Mouse (Mus musculus): ENCODE results near the gene Hist1h4k. TPM values are rescaled to one million over a fixed set of nuclear protein-coding genes. Genes with fewer than 3 reads are reported as not detected.
"Not testable (repeated sequence)": the region's sequence is repeated elsewhere in the genome, so short reads cannot be mapped to it uniquely, and the experiment has no call there.

Gene Hist1h4k
- polyA plus RNA-seq, 1 experiment: 29.6 TPM

DNA sequence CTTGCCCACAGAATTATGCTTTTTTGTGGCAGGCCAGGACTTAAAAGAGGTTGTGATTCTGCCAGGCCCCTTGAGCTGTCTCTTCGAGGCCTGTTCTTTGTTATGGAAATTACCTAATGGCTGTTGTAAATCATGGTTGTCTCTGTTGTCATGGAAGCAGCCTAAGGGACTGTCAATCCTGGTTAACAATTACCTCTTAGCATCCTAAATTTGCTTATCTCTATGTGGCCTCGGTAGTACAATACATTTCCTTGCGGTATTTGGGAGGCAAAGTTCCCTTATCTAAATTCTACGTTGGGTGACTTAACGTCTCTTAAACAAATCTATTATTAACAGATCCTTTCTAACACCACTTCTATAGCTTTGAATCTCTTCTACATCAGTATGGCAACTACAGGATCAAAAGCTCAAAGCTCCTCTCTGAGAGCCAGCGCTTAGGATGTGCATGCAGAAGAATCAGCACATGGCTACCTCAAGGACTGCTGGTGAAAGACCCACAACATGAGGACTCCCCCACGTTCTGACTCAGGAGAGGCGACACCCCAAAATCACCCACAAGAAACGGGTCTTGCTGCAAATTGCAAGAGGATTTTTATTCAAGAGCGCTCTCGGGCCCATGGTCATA, 22.2 kb downstream of the Hist1h4k start:
- peak; percentile 83 for DNase-seq (ENCODE audit: low read depth)
- no peak for TF ChIP-seq POLR2A (IDR thresholded peaks at IDR 0.05; ENCODE audit: borderline replicate concordance, extremely low read depth, insufficient read depth, insufficient read length, poor library complexity, severe bottlenecking)
- TF ChIP-seq CTCF (IDR thresholded peaks at IDR 0.05; ENCODE audit: borderline replicate concordance, extremely low read depth, insufficient read depth, insufficient read length): no peak

DNA sequence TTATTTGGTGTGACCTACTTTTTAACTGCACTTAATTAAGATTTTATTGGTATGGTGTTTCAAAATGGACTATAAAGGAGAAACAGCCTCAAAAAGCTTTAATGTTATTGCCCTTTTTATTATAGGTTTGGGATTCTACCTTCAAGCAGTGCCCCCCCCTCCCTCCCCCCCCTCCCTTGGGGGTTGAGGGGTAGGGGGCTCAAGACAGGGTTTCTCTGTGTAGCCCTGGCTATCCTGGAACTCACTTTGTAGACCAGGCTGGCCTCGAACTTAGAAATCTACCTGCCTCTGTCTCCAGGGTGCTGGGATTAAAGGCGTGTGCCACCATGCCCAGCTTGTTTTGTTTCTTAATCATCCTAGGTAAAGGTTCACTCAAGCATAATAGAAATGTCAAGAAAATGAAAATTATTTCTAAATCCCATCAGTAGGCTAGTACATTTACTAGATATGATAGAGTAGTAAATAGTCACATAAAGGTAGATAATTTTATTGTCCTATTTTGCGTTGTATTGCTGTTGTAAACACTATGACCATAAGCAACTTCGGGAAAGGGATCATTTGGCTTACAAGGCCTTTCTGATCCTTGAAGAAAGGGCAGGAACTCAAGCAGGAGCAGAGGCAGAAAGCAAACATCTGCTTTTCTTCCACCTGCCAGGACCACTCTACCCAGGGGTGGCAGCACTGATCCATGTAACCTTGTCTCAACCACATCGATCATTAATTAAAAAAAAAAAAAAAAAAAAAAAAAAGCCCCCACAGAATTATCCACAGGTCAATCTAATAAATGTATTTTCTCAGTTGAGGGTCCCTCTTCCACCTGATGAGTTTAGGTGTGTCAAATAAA, 27.1 kb downstream of the Hist1h4k start:
- DNase-seq (ENCODE audit: low read depth): peak; percentile 26
- TF ChIP-seq CTCF (IDR thresholded peaks at IDR 0.05; ENCODE audit: borderline replicate concordance, extremely low read depth, insufficient read depth, insufficient read length) (no peak), POLR2A (IDR thresholded peaks at IDR 0.05; ENCODE audit: borderline replicate concordance, extremely low read depth, insufficient read depth, insufficient read length, poor library complexity, severe bottlenecking) (no peak)

DNA sequence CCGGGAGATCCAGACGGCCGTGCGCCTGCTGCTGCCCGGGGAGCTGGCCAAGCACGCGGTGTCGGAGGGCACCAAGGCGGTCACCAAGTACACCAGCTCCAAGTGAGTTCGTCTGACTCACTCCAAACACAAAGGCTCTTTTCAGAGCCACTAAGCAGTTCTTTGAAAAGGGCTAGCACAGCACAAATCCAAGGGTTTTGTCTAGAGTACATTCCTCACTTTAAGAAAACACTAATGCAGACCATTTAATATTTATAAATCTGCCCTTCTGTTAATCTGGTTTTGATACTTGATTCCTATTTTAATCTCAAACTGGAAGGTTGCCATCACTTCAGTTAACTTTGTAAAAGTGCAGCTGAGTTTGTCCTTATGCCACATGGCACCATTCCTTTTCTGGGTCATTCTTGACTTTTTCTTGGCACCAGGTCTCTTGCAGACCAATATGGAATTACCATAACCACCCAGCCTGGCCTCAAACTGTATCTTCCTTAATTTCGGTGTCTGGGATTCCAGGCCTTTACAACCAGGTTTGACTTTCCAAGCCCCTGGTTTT, 27.9 kb downstream of the Hist1h4k start:
- TF ChIP-seq CTCF (IDR thresholded peaks at IDR 0.05; ENCODE audit: borderline replicate concordance, extremely low read depth, insufficient read depth, insufficient read length) (no peak), POLR2A (IDR thresholded peaks at IDR 0.05; ENCODE audit: borderline replicate concordance, extremely low read depth, insufficient read depth, insufficient read length, poor library complexity, severe bottlenecking) (0 out of 2 replicates have a peak, but pooled peaks have one; percentile 5)
- DNase-seq (ENCODE audit: low read depth): peak; percentile 70

DNA sequence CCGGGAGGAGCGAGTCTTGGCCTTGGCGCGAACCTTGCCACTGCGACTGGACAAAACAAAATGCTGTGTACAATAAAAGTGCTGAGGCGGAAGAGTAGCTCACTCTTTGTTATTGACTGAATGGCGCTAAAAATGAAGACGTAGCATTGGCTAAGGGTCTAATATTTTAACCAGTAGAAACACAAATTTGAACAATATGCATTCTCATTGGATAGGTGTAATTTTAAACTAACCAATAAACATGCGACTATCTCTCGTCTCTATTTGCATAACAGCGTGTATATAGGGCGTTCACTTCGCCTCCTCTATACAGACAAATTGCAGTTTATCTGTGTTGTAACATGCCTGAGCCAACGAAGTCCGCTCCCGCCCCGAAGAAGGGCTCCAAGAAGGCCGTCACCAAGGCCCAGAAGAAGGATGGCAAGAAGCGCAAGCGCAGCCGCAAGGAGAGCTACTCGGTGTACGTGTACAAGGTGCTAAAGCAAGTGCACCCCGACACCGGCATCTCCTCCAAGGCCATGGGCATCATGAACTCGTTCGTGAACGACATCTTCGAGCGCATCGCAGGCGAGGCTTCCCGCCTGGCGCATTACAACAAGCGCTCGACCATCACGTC, 28.4 kb downstream of the Hist1h4k start, which contains the start of gene Hist1h2bm:
Gene Hist1h2bm, plus strand, starts transcription at position 288 of the 616 bp plus-strand sequence.
- DNase-seq (ENCODE audit: low read depth): peak; percentile 98

DNA sequence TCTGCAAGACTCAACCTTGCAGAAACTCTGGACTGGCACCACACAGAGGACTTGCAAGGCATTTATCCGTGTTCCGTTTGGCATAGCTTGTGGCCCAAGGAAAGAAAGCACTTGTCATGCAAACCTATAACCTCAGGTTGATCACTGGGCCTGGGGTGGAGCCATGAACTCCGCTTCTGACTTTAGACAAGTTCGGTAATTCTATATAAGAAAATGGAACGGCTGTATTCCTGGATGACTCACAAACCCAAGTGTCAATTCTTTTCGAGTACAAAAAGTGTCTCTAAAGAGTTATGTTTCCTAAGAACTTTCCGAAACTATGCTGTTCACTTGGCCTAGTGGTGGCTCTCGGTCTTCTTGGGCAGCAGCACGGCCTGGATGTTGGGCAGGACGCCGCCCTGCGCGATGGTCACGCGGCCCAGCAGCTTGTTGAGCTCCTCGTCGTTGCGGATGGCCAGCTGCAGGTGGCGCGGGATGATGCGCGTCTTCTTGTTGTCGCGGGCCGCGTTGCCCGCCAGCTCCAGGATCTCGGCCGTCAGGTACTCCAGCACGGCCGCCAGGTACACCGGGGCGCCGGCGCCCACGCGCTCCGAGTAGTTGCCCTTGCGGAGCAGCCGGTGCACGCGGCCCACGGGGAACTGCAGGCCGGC, 29.1 kb downstream of the Hist1h4k start:
- DNase-seq (ENCODE audit: low read depth): peak; percentile 53

More for the DNA sequence above, 28.4 kb downstream of the Hist1h4k start, which contains the start of gene Hist1h2bm:
- peak; percentile 52; the same call in 1 of the 2 replicates for TF ChIP-seq POLR2A (IDR thresholded peaks at IDR 0.05; ENCODE audit: borderline replicate concordance, extremely low read depth, insufficient read depth, insufficient read length, poor library complexity, severe bottlenecking)

DNA sequence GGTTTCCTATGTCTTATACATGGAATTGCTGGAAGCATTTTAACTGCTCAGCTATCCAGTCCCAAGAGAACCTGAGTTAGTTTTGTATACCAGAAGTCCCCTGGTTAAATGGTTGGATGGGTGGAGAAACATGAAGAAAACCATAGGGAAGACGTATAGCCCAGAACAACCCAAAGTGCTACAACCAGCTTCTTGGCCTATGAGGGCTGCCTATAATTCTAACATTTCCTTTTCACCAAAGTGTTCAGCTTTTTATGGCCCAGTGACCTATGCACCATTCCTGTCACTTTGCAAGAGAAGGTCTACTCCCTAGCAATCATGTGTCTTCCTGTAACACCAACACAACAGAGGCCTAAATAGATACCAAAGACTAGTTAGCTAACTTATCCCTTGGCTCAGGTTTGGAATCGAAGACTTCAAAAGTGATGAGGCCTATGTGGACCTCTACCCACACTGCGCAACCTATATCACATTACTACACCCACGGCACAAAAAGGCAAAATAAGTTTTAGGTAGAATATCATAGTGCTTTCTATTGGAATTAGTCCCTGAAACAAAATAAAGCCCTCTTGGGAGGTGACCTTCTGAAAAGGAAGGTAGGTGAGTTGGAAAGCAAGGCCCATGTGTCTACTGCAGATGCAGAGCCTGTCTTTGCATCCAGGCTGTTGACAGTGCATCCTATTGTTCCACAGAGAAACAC, 31.8 kb downstream of the Hist1h4k start:
- DNase-seq (ENCODE audit: low read depth): peak; percentile 30
- no peak for TF ChIP-seq CTCF (IDR thresholded peaks at IDR 0.05; ENCODE audit: borderline replicate concordance, extremely low read depth, insufficient read depth, insufficient read length)
- no peak for TF ChIP-seq POLR2A (IDR thresholded peaks at IDR 0.05; ENCODE audit: borderline replicate concordance, extremely low read depth, insufficient read depth, insufficient read length, poor library complexity, severe bottlenecking)

DNA sequence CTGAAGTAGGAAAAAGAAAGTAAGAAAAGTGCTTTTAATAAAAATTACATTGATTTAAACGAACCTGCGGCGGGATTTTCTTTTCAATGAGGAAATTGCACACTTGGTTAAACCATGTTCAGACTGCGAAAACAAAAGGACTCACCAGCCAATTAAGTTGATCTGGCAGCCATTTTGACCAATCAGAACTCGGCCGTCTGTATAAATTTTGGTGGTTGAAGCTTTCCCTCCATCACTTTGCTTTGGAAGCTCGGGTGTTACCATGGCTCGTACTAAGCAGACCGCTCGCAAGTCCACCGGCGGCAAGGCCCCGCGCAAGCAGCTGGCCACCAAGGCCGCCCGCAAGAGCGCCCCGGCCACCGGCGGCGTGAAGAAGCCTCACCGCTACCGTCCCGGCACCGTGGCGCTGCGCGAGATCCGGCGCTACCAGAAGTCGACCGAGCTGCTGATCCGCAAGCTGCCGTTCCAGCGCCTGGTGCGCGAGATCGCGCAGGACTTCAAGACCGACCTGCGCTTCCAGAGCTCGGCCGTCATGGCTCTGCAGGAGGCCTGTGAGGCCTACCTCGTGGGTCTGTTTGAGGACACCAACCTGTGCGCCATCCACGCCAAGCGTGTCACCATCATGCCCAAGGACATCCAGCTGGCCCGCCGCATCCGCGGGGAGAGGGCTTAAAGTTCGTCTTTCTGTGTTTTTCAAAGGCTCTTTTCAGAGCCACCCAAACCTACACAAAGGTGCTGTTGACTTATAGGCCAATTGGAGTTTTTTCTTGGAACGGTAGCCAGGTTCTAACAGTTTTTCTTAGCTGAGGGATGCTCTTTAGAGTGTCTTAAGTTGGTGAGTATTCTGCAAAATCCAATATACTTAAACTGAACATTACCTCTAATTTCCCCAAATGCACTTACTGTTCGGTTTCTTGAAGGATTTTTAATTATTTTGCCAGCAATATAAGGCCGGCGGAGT, 32.6 kb downstream of the Hist1h4k start, which contains the start of gene Hist1h3h:
Gene Hist1h3h, plus strand, starts transcription at position 263 of the 961 bp plus-strand sequence.
- DNase-seq (ENCODE audit: low read depth): peak; percentile 98
- TF ChIP-seq POLR2A (IDR thresholded peaks at IDR 0.05; ENCODE audit: borderline replicate concordance, extremely low read depth, insufficient read depth, insufficient read length, poor library complexity, severe bottlenecking): peak; percentile 57; the same call in 1 of the 2 replicates

DNA sequence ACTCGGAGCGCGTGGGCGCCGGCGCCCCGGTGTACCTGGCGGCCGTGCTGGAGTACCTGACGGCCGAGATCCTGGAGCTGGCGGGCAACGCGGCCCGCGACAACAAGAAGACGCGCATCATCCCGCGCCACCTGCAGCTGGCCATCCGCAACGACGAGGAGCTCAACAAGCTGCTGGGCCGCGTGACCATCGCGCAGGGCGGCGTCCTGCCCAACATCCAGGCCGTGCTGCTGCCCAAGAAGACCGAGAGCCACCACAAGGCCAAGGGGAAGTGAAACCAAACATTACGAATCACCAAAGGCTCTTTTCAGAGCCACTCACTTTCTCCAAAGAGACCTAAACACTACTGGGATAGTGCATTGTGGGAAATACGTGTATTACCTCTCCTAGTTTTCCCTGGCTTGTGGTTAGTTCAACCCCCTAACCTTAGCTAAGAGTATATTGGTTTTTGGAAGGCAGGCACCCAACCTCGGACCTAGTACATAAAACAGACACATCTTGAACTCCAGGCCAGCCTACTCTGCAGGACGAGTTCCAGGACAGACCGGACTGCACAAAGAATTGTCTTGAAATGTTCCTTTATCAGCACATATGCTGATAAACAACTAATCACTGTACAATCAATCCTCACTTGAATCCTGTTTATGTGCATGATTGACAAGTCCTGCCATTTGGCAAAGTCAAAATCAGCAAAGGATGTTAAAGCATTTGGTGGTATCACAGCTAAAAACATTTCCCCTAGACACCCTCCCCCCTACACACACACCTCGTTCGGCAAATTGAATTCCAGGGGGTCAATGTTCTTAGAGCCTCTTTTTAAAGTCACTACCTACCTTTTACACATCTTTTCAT, 33.5 kb downstream of the Hist1h4k start:
- peak; percentile 28; the same call in 1 of the 2 replicates for TF ChIP-seq POLR2A (IDR thresholded peaks at IDR 0.05; ENCODE audit: borderline replicate concordance, extremely low read depth, insufficient read depth, insufficient read length, poor library complexity, severe bottlenecking)
- DNase-seq (ENCODE audit: low read depth): not testable (repeated sequence)

DNA sequence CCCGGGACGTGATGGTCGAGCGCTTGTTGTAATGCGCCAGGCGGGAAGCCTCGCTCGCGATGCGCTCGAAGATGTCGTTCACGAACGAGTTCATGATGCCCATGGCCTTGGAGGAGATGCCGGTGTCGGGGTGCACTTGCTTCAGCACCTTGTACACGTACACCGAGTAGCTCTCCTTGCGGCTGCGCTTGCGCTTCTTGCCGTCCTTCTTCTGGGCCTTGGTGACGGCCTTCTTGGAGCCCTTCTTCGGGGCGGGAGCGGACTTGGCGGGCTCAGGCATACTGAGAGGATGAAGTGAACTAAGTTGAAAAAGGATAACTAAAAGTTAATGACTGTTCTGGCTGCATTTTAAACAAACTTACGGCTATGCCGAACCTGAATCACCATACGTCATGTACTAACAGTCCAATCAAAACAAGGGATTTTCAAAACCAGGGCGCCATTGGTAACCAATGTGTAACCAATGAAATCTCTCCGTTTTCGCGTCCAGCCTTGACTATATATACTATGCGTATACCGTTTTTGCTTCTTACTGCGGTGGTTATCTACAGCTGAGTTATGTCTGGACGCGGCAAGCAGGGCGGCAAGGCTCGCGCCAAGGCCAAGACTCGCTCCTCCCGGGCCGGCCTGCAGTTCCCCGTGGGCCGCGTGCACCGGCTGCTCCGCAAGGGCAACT, 34.3 kb downstream of the Hist1h4k start, which contains the start of the genes Hist1h2bl and Hist1h2ai:
Gene Hist1h2bl, minus strand, starts transcription at position 280 of the 676 bp plus-strand sequence.
Gene Hist1h2ai, plus strand, starts transcription at position 559 of the 676 bp plus-strand sequence.
- DNase-seq (ENCODE audit: low read depth): peak; percentile 99
- peak; percentile 62; the same call in 1 of the 2 replicates for TF ChIP-seq POLR2A (IDR thresholded peaks at IDR 0.05; ENCODE audit: borderline replicate concordance, extremely low read depth, insufficient read depth, insufficient read length, poor library complexity, severe bottlenecking)
